Mouse (Mus musculus): ENCODE data around the gene Cacna2d2. TPM values are rescaled to one million over a fixed set of nuclear protein-coding genes. Genes with fewer than 3 reads are reported as not detected.

Gene Cacna2d2
- polyA plus RNA-seq, 1 experiment from 2014 or later, result 9.3 TPM

DNA sequence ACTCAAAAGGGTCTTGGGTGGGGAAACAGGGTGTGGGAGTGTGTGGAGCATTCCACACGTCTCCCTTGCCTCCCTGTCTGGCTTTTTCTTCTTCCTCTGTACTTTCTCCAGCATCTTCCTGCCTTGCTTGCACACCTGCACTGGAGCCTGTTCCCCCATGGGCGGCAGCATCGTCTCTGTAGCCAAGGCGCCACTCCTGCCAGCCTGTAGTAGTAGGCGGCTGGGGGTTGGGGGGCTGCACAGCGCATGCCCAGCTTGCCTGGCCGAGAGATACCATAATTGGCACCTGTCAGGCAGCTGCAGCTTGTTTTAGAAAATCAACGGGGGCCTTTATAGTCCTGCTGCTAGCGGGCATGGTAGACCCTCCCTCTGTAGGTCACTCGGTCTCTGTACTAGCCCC, 108.9 kb downstream of the Cacna2d2 start:
- H3K4me3 ChIP-seq (ENCODE audit: low read depth, low read length), result no peak overlapping the region

DNA sequence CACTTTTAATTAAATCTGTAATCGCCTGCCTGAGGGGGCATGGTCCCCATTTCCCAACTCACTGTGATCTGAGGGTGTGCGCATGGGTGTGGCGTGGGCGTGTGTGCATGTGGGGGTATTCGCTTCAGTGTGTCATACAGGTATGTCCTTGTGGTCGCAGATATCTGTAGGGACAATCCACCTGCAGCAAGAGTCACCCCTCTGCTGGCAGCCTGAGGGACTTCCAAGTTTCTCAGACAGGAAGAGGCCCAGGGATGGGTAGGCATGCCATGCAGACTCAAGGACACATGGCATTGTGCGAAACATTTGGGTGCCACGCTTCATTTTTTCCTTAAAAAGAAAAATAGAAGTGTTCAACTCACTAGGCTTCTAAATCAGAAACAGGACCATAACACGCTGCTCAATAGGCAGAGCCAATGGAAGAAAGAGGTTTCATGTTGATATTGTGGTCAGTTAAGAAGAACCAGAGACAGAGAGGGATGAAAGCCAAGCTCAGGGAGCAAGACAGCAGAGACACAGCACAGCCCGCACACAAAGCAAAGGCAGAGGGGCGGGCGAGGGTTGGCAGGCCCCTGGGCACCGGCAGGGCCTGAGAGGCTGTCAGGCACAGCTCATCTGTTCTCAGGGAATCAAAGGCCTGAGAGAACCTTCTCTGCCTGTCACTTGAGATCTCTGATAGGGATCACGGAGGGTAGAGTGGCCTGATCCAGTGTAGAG, 111.1 kb downstream of the Cacna2d2 start:
- no peak for ATAC-seq
- no peak overlapping the region for H3K9ac ChIP-seq (ENCODE audit: low read depth, low read length)
- WGBS, result 84% methylated on average over 14 of the region's 14 CpGs
- H3K27me3 ChIP-seq (ENCODE audit: control insufficient read depth, insufficient read depth, low read depth, low read length), result no peaks in the 10 kb centered on the region
- no peak overlapping the region for H3K4me2 ChIP-seq (ENCODE audit: low read length)
- no peak overlapping the region for H3K4me3 ChIP-seq (ENCODE audit: low read depth, low read length)
- peaks cover 24% of the 10 kb centered on the region for H3K4me1 ChIP-seq (ENCODE audit: control insufficient read depth, insufficient read depth, low read length)
- no peaks in the 10 kb centered on the region for H3K9me3 ChIP-seq (replicated peaks; ENCODE audit: control insufficient read depth, low read length, poor library complexity, severe bottlenecking)
- peak overlapping the region; percentile 47 for H3K27ac ChIP-seq (ENCODE audit: low read length)
- no peaks in the 10 kb centered on the region for H3K36me3 ChIP-seq (ENCODE audit: control insufficient read depth, insufficient read depth, low read length)

More for the DNA sequence above, 108.9 kb downstream of the Cacna2d2 start:
- H3K36me3 ChIP-seq (ENCODE audit: control insufficient read depth, insufficient read depth, low read length), result no peaks in the 10 kb centered on the region
- no peak overlapping the region for H3K4me2 ChIP-seq (ENCODE audit: low read length)
- H3K9ac ChIP-seq (ENCODE audit: low read depth, low read length), result 0 out of 2 replicates have a peak overlapping the region, but pooled peaks have one; percentile 1
- peaks cover 31% of the 10 kb centered on the region for H3K4me1 ChIP-seq (ENCODE audit: control insufficient read depth, insufficient read depth, low read length)
- H3K27me3 ChIP-seq (ENCODE audit: control insufficient read depth, insufficient read depth, low read depth, low read length), result no peaks in the 10 kb centered on the region
- H3K9me3 ChIP-seq (replicated peaks; ENCODE audit: control insufficient read depth, low read length, poor library complexity, severe bottlenecking), result no peaks in the 10 kb centered on the region
- H3K27ac ChIP-seq (ENCODE audit: low read length), result peak overlapping the region; percentile 23
- ATAC-seq, result peak; percentile 41; the same call in 1 of the 2 replicates
- WGBS, result 41% methylated on average over 10 of the region's 10 CpGs

DNA sequence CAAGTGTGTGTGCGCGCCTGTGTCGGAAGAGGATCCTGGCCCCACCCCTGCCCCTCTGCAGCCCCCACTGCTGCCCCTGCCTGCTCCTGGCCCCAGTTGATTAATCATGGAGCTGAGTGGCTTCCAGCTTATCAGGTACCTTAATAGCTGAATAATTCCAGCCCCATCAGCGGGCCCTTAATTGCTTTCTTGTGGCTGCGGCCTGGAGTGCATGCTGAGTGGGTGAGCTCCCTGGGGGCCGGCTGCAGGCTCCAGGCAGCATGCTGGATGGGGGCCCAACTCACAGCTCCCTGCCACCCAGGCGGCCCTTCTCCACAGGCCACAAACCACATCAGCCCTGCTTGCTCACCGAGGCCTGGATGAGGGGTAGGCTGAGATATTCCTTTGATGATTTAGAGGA, 112.0 kb downstream of the Cacna2d2 start:
- no peaks in the 10 kb centered on the region for H3K9me3 ChIP-seq (replicated peaks; ENCODE audit: control insufficient read depth, low read length, poor library complexity, severe bottlenecking)
- 37% methylated on average over 8 of the region's 8 CpGs for WGBS
- ATAC-seq, result no peak
- no peaks in the 10 kb centered on the region for H3K27me3 ChIP-seq (ENCODE audit: control insufficient read depth, insufficient read depth, low read depth, low read length)
- no peak overlapping the region for H3K4me2 ChIP-seq (ENCODE audit: low read length)
- no peak overlapping the region for H3K4me3 ChIP-seq (ENCODE audit: low read depth, low read length)
- no peaks in the 10 kb centered on the region for H3K36me3 ChIP-seq (ENCODE audit: control insufficient read depth, insufficient read depth, low read length)
- H3K27ac ChIP-seq (ENCODE audit: low read length), result peak overlapping the region; percentile 50
- peaks cover 24% of the 10 kb centered on the region for H3K4me1 ChIP-seq (ENCODE audit: control insufficient read depth, insufficient read depth, low read length)
- no peak overlapping the region; the same call in 1 of the 2 replicates for H3K9ac ChIP-seq (ENCODE audit: low read depth, low read length)

DNA sequence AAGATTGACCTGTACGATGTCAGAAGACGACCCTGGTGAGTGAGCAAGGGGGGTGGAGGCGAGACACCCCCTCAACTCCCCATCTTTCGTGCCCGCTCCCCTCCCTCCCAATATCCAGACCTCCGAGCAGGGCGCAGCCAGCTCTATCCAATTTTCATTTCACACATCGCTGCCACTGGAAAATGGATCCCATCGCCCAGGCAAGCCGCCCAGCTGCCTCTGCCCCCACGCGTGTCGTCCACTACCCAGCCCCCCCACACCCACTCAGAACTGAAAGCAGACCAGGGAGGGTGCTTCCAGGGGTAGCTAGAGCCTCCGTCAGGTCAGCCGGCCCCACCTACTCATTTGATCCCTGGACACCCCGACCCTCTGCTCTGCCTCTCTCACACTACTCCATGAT, 112.9 kb downstream of the Cacna2d2 start:
- WGBS, result 47% methylated on average over 16 of the region's 16 CpGs

DNA sequence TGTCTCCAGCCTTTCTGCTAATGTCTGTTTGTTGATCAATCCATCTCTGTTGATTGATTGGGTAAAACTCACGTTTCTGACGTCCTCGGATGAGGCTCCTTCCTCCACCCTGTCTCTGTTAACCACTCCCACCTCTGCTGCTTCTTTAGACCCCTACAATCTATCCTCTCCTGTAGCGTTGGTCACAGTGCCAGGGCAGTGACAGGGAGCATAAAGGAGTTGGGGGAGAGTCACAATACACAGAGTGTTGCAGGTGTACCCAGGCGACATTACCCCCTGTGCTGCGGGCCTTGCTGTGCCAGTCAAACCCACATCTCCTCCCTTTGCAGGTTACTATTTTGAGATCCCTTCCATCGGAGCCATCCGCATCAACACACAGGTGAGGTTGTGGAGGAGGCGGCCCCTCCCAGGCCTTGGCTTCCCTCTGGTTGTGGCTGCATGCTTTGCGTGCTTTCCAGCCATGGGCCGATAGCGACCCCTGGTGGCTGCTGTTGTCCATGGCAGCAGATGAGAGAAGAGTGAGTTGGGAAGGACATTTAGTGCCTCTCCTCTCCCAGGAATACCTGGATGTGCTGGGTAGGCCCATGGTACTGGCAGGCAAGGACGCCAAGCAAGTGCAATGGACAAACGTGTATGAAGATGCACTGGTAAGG, 115.0 kb downstream of the Cacna2d2 start:
- ATAC-seq, result peak; percentile 63
- Histone ChIP-seq H3K9ac (ENCODE audit: low read depth, low read length) (no peak overlapping the region), H3K4me3 (ENCODE audit: low read depth, low read length) (no peak overlapping the region), H3K9me3 (replicated peaks; ENCODE audit: control insufficient read depth, low read length, poor library complexity, severe bottlenecking) (no peaks in the 10 kb centered on the region), H3K4me1 (ENCODE audit: control insufficient read depth, insufficient read depth, low read length) (peaks cover 13% of the 10 kb centered on the region; the same call in 1 of the 2 replicates), H3K4me2 (ENCODE audit: low read length) (no peak overlapping the region), H3K36me3 (ENCODE audit: control insufficient read depth, insufficient read depth, low read length) (peaks cover 6% of the 10 kb centered on the region), H3K27ac (ENCODE audit: low read length) (no peak overlapping the region), H3K27me3 (ENCODE audit: control insufficient read depth, insufficient read depth, low read depth, low read length) (no peaks in the 10 kb centered on the region)
- 24% methylated on average over 14 of the region's 14 CpGs for WGBS

More for the DNA sequence above, 112.9 kb downstream of the Cacna2d2 start:
- Histone ChIP-seq H3K36me3 (ENCODE audit: control insufficient read depth, insufficient read depth, low read length) (no peaks in the 10 kb centered on the region), H3K9me3 (replicated peaks; ENCODE audit: control insufficient read depth, low read length, poor library complexity, severe bottlenecking) (no peaks in the 10 kb centered on the region), H3K9ac (ENCODE audit: low read depth, low read length) (no peak overlapping the region), H3K27ac (ENCODE audit: low read length) (peak overlapping the region; percentile 50; the same call in 1 of the 2 replicates), H3K4me1 (ENCODE audit: control insufficient read depth, insufficient read depth, low read length) (peaks cover 20% of the 10 kb centered on the region), H3K4me2 (ENCODE audit: low read length) (no peak overlapping the region), H3K4me3 (ENCODE audit: low read depth, low read length) (no peak overlapping the region), H3K27me3 (ENCODE audit: control insufficient read depth, insufficient read depth, low read depth, low read length) (no peaks in the 10 kb centered on the region)
- no peak for ATAC-seq

DNA sequence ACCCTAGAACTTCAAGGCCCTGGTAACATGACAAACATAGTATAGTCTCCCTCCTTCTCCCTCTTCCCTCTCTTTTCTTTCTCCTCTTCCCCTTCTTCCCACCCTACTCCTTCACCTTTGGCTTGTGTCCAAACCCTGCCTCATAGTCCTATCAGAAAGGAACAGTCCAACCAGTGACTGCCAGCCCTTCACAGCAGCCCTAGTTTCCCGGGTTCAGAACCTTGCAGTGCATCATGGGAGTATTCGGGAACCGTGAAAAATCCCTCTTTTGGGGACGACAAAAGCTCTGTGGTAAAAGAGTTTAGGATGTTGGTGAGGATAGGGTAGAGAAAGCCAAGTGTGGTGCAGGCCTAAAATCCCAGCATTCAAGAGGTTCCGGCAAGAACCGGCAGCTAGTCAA, 120.9 kb downstream of the Cacna2d2 start:
- no peak overlapping the region for H3K4me3 ChIP-seq (ENCODE audit: low read depth, low read length)
- peaks cover 7% of the 10 kb centered on the region for H3K27me3 ChIP-seq (ENCODE audit: control insufficient read depth, insufficient read depth, low read depth, low read length)
- no peaks in the 10 kb centered on the region for H3K9me3 ChIP-seq (replicated peaks; ENCODE audit: control insufficient read depth, low read length, poor library complexity, severe bottlenecking)
- no peak for ATAC-seq
- 25% methylated on average over 6 of the region's 6 CpGs for WGBS
- H3K4me2 ChIP-seq (ENCODE audit: low read length), result no peak overlapping the region
- peaks cover 12% of the 10 kb centered on the region for H3K4me1 ChIP-seq (ENCODE audit: control insufficient read depth, insufficient read depth, low read length)
- H3K36me3 ChIP-seq (ENCODE audit: control insufficient read depth, insufficient read depth, low read length), result peaks cover 10% of the 10 kb centered on the region
- H3K27ac ChIP-seq (ENCODE audit: low read length), result no peak overlapping the region
- H3K9ac ChIP-seq (ENCODE audit: low read depth, low read length), result no peak overlapping the region

DNA sequence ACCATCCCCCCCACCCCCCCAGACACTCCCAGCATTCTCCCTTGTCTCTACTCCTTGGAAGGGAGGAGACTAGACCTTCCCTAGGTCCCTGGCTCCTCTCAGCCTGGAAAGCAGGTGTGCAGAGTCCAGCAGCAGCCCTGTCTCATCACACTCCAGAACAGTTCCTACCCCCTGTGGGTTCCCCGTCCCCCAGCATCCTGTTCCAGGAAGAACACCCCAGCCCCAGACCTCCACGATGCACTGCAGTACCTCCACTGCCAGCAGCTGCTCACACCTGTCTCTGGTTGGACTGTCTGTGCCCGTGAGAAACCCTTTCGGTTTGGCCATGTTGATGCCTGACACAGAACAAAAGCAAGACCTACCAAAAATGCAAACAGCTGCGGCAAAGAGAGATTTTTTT, 121.8 kb downstream of the Cacna2d2 start:
- no peak overlapping the region for H3K4me2 ChIP-seq (ENCODE audit: low read length)
- peak overlapping the region; percentile 66; the same call in 1 of the 2 replicates for H3K27ac ChIP-seq (ENCODE audit: low read length)
- ATAC-seq, result no peak
- H3K36me3 ChIP-seq (ENCODE audit: control insufficient read depth, insufficient read depth, low read length), result peaks cover 10% of the 10 kb centered on the region
- H3K27me3 ChIP-seq (ENCODE audit: control insufficient read depth, insufficient read depth, low read depth, low read length), result peaks cover 10% of the 10 kb centered on the region
- H3K9ac ChIP-seq (ENCODE audit: low read depth, low read length), result peak overlapping the region; percentile 21; the same call in 1 of the 2 replicates
- H3K4me3 ChIP-seq (ENCODE audit: low read depth, low read length), result no peak overlapping the region
- 53% methylated on average over 5 of the region's 5 CpGs for WGBS
- no peaks in the 10 kb centered on the region for H3K9me3 ChIP-seq (replicated peaks; ENCODE audit: control insufficient read depth, low read length, poor library complexity, severe bottlenecking)
- H3K4me1 ChIP-seq (ENCODE audit: control insufficient read depth, insufficient read depth, low read length), result peaks cover 12% of the 10 kb centered on the region

DNA sequence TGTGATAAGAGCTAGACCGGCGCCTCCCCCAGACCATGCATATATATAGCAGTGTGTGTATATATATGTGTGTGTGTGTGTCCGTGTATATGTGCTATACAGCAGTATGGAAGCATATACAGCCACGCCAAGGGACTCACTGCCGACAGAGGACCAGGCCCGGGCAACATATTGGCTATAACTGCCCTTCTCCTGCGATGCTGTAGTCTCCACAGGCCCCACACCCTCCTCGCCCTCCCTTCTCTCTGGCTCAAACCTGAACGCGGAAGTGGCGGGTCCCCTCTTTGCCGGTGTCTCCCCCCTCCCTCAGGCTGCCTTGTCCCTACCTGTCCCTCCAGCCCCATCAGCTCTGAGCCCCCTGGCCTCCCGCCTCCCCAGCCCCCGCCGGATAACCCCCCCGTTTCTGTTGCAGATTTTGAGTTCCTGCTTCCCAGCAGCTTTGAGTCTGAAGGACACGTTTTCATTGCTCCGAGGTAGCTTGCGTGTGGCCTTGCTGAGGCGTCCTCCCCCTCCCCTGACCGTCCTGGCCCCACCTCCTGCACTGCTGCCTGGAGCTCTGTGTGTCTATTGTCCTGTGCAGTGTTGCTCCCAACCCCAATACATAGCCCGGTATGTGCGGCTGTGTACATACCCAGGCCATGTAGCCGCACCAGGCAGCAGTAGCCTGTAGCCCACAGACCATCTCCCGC, 122.4 kb downstream of the Cacna2d2 start:
- peak; percentile 12; the same call in 1 of the 2 replicates for ATAC-seq
- H3K4me1 ChIP-seq (ENCODE audit: control insufficient read depth, insufficient read depth, low read length), result peaks cover 15% of the 10 kb centered on the region
- 0 out of 2 replicates have a peak overlapping the region, but pooled peaks have one; percentile 1 for H3K4me2 ChIP-seq (ENCODE audit: low read length)
- H3K27me3 ChIP-seq (ENCODE audit: control insufficient read depth, insufficient read depth, low read depth, low read length), result peaks cover 10% of the 10 kb centered on the region
- peak overlapping the region; percentile 16; the same call in 1 of the 2 replicates for H3K9ac ChIP-seq (ENCODE audit: low read depth, low read length)
- H3K4me3 ChIP-seq (ENCODE audit: low read depth, low read length), result no peak overlapping the region
- 24% methylated on average over 25 of the region's 25 CpGs for WGBS
- H3K27ac ChIP-seq (ENCODE audit: low read length), result peak overlapping the region; percentile 53; the same call in 1 of the 2 replicates
- H3K36me3 ChIP-seq (ENCODE audit: control insufficient read depth, insufficient read depth, low read length), result peaks cover 10% of the 10 kb centered on the region
- no peaks in the 10 kb centered on the region for H3K9me3 ChIP-seq (replicated peaks; ENCODE audit: control insufficient read depth, low read length, poor library complexity, severe bottlenecking)
